Mouse (Mus musculus) myocyte (in vitro differentiated cells): Measurements from ENCODE around the gene Vmn2r9.
"Not testable (repeated sequence)": the region's sequence is repeated elsewhere in the genome, so short reads cannot be mapped to it uniquely, and the experiment has no call there.

Experiments used
- CEBPB ChIP-seq: IDR thresholded peaks from 2 replicates; pipeline ENCODE4 v1.6.1; 2011; ENCODE audit warnings: mild to moderate bottlenecking, moderate library complexity; ENCODE audit not compliant: poor library complexity, insufficient read depth, severe bottlenecking
- MAX ChIP-seq: IDR thresholded peaks from one replicate; pipeline ENCODE4 v1.6.1; 2011; ENCODE audit warnings: low read depth, mild to moderate bottlenecking, control low read depth
- MYOD1 ChIP-seq, 3 experiments: IDR thresholded peaks; one replicate each; pipeline ENCODE4 v1.6.1; 2011; ENCODE audit warnings: control low read depth in 2 of 3, low read depth in 2 of 3, mild to moderate bottlenecking in 2 of 3, moderate library complexity in 1 of 3; ENCODE audit not compliant: insufficient read length in 2 of 3, control insufficient read depth in 1 of 3
- MYOG ChIP-seq, 3 experiments: IDR thresholded peaks; one replicate each; pipeline ENCODE4 v1.6.1; 2011; ENCODE audit warnings: control low read depth in 2 of 3, low read depth in 2 of 3, mild to moderate bottlenecking in 2 of 3; ENCODE audit not compliant: insufficient read length in 2 of 3, control insufficient read depth in 1 of 3, insufficient read depth in 1 of 3
- POLR2A ChIP-seq: IDR thresholded peaks from one replicate; pipeline ENCODE4 v1.6.1; 2011; ENCODE audit warnings: low read depth, mild to moderate bottlenecking, control low read depth, moderate library complexity; ENCODE audit not compliant: insufficient read length
- POLR2AphosphoS2 ChIP-seq: IDR thresholded peaks from one replicate; pipeline ENCODE4 v1.6.1; 2011; ENCODE audit warnings: low read depth, control low read depth; ENCODE audit not compliant: insufficient read length
- REST ChIP-seq: IDR thresholded peaks from one replicate; pipeline ENCODE4 v1.6.1; 2011; ENCODE audit warnings: mild to moderate bottlenecking, control low read depth, moderate library complexity; ENCODE audit not compliant: insufficient read depth, insufficient read length
- SRF ChIP-seq: IDR thresholded peaks from one replicate; pipeline ENCODE4 v1.6.1; 2011; ENCODE audit warnings: low read depth; ENCODE audit not compliant: control insufficient read depth, insufficient read length
- TCF12 ChIP-seq: IDR thresholded peaks from one replicate; pipeline ENCODE4 v1.6.1; 2011; ENCODE audit warnings: mild to moderate bottlenecking, control low read depth; ENCODE audit not compliant: poor library complexity, insufficient read depth, severe bottlenecking
- TCF3 ChIP-seq: IDR thresholded peaks from one replicate; pipeline ENCODE4 v1.6.1; 2011; ENCODE audit warnings: low read depth, control low read depth; ENCODE audit not compliant: insufficient read length
- USF1 ChIP-seq: IDR thresholded peaks from one replicate; pipeline ENCODE4 v1.6.1; 2011; ENCODE audit warnings: low read depth, mild to moderate bottlenecking, control low read depth, moderate library complexity

DNA sequence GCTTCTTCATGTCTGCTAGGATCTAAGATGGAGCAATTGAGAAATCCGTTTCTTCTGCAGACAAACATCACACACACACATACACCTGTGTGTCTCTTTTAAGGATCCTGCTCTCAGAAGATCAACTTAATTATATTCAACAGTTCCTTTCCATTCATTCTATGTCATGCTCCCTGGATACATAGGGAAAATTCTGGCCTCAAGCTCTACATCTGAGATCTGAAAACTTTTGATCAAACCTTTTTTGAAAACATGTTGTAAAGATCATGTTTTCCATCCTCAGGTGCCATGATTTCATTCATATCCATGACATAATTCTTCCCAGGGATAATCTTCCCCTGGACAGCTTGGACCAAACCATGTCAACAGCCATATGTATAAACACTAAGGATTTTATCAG lies at the start of gene Vmn2r9:
- TF ChIP-seq POLR2A; TCF12; MYOD1 (IDR thresholded peaks at IDR 0.05; ENCODE audit: control insufficient read depth in 1 of 3, insufficient read length in 2 of 3, low read depth in 2 of 3); REST; USF1; POLR2AphosphoS2; MAX; TCF3; CEBPB; MYOG (IDR thresholded peaks at IDR 0.05; ENCODE audit: control insufficient read depth in 1 of 3, insufficient read depth in 1 of 3, insufficient read length in 2 of 3, low read depth in 2 of 3); SRF: not testable (repeated sequence)
